Mouse (Mus musculus): Measurements from ENCODE around the gene Ccdc78.

The Ccdc78 gene

GRCm38 (mm10) chr17:25833961-25834594 lies 47.7 kb downstream of the Ccdc78 start:
- no peak for DNase-seq (ENCODE audit: low spot score)

GRCm38 (mm10) chr17:25834595-25835222 lies 48.3 kb downstream of the Ccdc78 start:
- no peak for DNase-seq (ENCODE audit: low spot score)

GRCm38 (mm10) chr17:25835301-25835700 lies 48.9 kb downstream of the Ccdc78 start:
- no peak for DNase-seq (ENCODE audit: low spot score)

- DNase-seq (ENCODE audit: low spot score), result no peak
Measured at GRCm38 (mm10) chr17:25835816-25836215, 49.4 kb downstream of the Ccdc78 start.

- DNase-seq (ENCODE audit: low spot score), result no peak
Measured at GRCm38 (mm10) chr17:25836397-25837075, 50.2 kb downstream of the Ccdc78 start.

GRCm38 (mm10) chr17:25837076-25837410 lies 50.7 kb downstream of the Ccdc78 start, which contains the start of gene Rhbdl1:
Gene Rhbdl1, minus strand, starts transcription at chr17:25837295.
- peak; percentile 69 for DNase-seq (ENCODE audit: low spot score)

GRCm38 (mm10) chr17:25837533-25837932 lies 51.2 kb downstream of the Ccdc78 start:
- DNase-seq (ENCODE audit: low spot score), result no peak

- DNase-seq (ENCODE audit: low spot score), result no peak
Measured at GRCm38 (mm10) chr17:25838904-25839303, 52.5 kb downstream of the Ccdc78 start.

- no peak for DNase-seq (ENCODE audit: low spot score)
Measured at GRCm38 (mm10) chr17:25839455-25840235, 53.3 kb downstream of the Ccdc78 start.

Data from urinary bladder, postnatal 14 days (tissue).